8 mouse cellular contexts compared by ENCODE assay signal in genomic region chr13:42818378-42818777, GRCm38 (mm10).
DNase-seq lines count a peak whose midpoint lies in the region; ATAC-seq and TF ChIP-seq lines count a peak whose summit lies in the region.

No protein-coding gene starts in this region.

- no peak overlapping the region for H3K4me2 ChIP-seq in forebrain, postnatal 0 days (ENCODE audit: low read depth)
- no peak overlapping the region for H3K4me2 ChIP-seq in forebrain, embryonic 13.5 days

- peak; percentile 70 for TF ChIP-seq CTCF in forebrain, postnatal 0 days (IDR thresholded peaks at IDR 0.05; ENCODE audit: low read depth)

- no peak for DNase-seq in forebrain, postnatal 0 days
- peak; percentile 20 to 63 for DNase-seq in spleen, adult 18-20 months
- DNase-seq in spleen, adult 12 weeks (ENCODE audit: low spot score), result no peak
- peak; percentile 41 to 64 for DNase-seq in cerebellum, postnatal 4 days (ENCODE audit: low spot score in 2 of 2)
- DNase-seq in kidney, adult 8-10 months, result peak; percentile 32 to 70
- peak; percentile 20 to 66 for DNase-seq in thymus, postnatal 10 days (ENCODE audit: low spot score in 2 of 2)

- H3K27ac ChIP-seq in forebrain, postnatal 0 days (ENCODE audit: low read depth, low read length), result no peak overlapping the region
- H3K27ac ChIP-seq in forebrain, embryonic 13.5 days, result no peak overlapping the region

- H3K4me1 ChIP-seq in forebrain, postnatal 0 days (ENCODE audit: insufficient read depth), result peaks cover 1% of the 10 kb centered on the region; the same call in 1 of the 2 replicates
- H3K4me1 ChIP-seq in forebrain, embryonic 13.5 days, result peaks cover 14% of the 10 kb centered on the region

- H3K36me3 ChIP-seq in forebrain, postnatal 0 days (ENCODE audit: insufficient read depth), result no peaks in the 10 kb centered on the region; the same call in 1 of the 2 replicates
- no peaks in the 10 kb centered on the region for H3K36me3 ChIP-seq in forebrain, embryonic 13.5 days (ENCODE audit: poor library complexity, severe bottlenecking)

- no peak overlapping the region for H3K9ac ChIP-seq in forebrain, postnatal 0 days
- H3K9ac ChIP-seq in forebrain, embryonic 13.5 days, result no peak overlapping the region

- H3K27me3 ChIP-seq in forebrain, postnatal 0 days (ENCODE audit: insufficient read depth, low read length), result no peaks in the 10 kb centered on the region
- no peaks in the 10 kb centered on the region; the same call in 1 of the 2 replicates for H3K27me3 ChIP-seq in forebrain, embryonic 13.5 days

- H3K4me3 ChIP-seq in forebrain, postnatal 0 days (ENCODE audit: low read depth, low read length), result no peak overlapping the region
- H3K4me3 ChIP-seq in forebrain, embryonic 13.5 days, result no peak overlapping the region

- WGBS in forebrain, postnatal 0 days, result 46% methylated on average over 10 of the region's 10 CpGs
- WGBS in forebrain, embryonic 13.5 days, result 52% methylated on average over 10 of the region's 10 CpGs

- H3K9me3 ChIP-seq in forebrain, postnatal 0 days (ENCODE audit: low read length), result no peaks in the 10 kb centered on the region
- no peaks in the 10 kb centered on the region for H3K9me3 ChIP-seq in forebrain, embryonic 13.5 days (replicated peaks)

- no peak for ATAC-seq in forebrain, postnatal 0 days
- no peak for ATAC-seq in forebrain, embryonic 13.5 days
- ATAC-seq in megakaryocyte-erythroid progenitor cell, adult 5-6 weeks (replicated peaks; ENCODE audit: low FRiP score, low TSS enrichment, poor library complexity, severe bottlenecking), result peak; percentile 61; the same call in 1 of the 2 replicates

Comparison
In these comparisons a context has a peak if more than half of its experiments do, and no peak if none do; other contexts are left out.
1. DNase-seq: peak in spleen, adult 18-20 months (2 of 2), cerebellum, postnatal 4 days (2 of 2), kidney, adult 8-10 months (2 of 2) and thymus, postnatal 10 days (2 of 2); none in forebrain, postnatal 0 days (single experiment) and spleen, adult 12 weeks (single experiment).